Mouse (Mus musculus): Measurements from ENCODE around the gene Wfdc5.

Gene Wfdc5

DNA sequence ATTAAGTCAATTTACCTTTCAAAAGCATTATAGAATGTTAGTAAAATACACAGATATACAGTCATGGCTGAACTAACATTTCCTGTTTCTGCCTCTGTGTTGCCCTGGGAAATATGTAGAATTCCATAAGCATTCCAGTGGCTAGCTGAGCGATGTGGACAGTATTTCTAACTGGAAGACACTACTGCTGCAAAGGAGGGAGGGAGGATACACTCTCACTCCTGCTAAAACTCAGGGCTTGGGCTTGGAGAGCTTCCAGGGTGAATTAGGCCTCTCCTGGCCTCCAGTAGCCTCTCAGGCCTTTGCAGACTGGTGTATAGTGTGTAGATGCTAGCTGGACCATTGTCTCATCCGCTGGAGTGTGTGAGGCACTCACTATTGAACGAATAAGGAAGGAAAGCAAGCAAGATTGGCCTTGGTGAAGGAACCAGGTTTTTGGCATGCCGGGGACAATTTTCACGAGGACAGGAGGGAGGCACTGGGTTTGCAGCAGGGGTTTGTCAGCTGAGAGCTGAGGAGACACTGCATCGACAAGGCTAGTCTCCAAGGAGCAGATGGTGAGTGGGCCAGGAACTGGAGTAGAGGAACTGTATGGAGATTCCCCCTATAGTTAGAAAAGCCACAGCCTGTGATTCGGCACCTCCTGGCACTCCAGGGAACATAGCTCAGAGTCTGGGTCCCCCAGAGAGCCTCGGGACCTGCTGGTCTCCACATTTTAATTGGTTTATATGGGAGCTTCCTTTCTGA is 7.7 kb downstream of the Wfdc5 start:
- DNase-seq (ENCODE audit: low read depth, low spot score) = no peak

DNA sequence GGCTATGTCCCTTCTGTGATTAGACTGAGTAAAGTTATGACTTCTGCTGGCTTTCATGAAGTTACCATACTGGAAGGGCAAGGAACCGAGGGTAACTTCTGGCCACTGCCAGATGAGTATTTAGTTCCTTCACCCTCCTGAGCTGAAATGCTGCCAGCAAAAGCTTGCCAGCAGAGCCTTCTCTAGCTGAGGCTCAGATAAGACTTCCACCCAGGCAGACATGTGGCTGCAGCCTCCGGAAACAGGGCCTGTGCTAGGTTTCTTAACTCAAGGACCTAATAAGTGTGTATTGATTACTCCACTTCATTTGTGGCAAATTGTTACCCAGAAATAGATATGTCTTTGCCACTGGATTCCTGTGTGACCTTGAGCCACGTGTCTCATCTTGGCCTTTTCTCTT is 9.1 kb downstream of the Wfdc5 start:
- no peak for DNase-seq (ENCODE audit: low read depth, low spot score)

DNA sequence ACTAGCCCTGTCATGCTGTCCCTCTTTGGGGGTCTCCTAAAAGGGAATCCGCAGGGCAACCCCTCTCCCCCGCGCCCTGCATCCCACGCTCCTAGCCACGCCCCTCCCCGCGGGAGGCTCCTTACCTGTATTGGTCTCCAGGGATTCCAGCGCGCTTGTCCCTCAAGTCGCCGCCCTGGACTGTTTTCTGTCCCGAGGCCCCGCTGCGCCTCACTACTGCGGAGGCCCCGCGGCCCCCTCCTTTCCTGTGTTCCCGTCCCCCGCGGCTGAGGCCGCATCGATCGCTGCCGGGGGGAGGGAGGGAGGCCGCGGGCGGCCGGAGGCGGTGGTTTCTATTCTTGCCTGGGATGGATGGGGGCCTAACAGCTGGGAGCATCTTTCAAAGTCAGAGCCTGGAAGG is 11.6 kb downstream of the Wfdc5 start, which contains the start of gene Kcns1:
Kcns1 (minus strand) TSS at position 212 of the 400 bp plus-strand sequence.
- DNase-seq (ENCODE audit: low read depth, low spot score) = no peak

DNA sequence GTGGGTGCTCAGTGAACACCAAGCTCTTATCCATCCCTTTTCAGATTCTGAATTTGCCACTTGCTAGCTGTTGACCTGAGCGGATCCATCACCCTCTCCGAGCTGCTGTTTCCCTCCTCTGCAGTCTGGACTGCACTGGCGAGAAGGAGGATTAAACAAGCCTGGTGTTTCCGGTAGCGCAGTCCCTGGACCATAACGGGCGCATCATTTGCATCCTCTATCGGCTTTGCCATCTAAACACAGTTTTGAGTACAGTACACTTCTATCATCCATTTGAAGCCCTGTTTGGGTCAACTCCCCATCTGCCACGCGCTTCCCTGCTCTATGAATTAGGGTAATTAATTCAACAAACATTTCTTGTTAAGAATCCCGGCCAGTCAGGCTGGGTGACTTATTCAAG is 12.2 kb downstream of the Wfdc5 start:
- DNase-seq (ENCODE audit: low read depth, low spot score) = no peak

DNA sequence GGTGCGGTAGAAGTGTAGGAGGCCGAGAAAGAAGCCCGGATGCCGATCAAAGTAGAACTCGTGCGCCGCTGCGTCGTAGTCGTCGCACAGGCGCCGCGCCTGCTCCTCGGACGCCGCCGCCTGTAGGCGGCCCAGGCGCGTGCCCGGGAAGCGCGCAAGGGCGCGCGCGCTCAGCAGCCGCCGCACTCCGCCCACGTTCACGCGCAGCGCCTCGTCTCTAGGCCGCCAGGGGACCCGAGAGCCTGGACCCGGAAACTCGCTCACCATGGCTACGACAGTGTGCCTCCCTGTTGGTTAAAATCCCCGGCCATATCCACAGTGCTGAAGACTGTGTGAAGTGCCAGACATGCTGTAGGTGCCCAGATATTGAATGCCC is 14.0 kb downstream of the Wfdc5 start:
- DNase-seq (ENCODE audit: low read depth, low spot score) = peak; percentile 70

DNA sequence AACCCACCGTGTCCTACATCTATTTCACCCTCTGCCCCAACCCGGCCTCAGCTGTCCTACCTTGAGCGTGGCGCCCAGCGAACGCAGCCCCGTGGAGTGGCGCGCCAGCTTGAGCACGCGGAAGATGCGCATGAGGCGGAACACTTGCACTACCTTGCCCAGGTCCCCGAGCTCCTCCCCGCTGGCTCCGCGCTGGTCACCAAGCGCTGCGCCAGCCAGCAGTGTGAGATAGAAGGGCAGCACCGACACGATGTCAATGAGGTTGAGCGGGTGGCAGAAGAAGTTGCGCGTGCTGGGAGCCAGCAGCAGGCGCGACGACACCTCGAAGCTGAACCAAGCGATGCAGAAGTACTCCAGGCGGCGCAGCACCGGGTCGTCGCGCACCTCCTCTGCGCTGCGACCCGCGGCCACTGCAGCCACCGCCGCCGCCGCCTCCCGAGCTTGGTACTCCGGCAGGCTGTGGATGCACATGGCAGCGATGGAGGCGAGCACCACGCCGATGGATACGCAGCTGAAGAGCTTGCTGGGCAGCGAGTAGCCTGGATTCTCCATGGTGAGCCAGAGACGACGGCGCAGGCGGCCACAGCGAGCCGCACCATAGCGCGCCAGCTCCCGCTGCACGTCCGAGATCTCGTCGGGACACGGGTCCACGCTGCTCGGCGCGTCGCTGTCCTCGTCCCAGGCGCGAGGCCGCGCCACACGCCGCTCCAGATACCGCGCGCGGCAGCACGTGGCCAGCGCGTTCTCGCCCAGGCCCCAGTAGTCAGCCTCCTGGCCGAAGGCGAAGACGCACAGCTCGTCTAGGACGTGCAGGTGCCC is 14.6 kb downstream of the Wfdc5 start:
- DNase-seq (ENCODE audit: low read depth, low spot score) = no peak

DNA sequence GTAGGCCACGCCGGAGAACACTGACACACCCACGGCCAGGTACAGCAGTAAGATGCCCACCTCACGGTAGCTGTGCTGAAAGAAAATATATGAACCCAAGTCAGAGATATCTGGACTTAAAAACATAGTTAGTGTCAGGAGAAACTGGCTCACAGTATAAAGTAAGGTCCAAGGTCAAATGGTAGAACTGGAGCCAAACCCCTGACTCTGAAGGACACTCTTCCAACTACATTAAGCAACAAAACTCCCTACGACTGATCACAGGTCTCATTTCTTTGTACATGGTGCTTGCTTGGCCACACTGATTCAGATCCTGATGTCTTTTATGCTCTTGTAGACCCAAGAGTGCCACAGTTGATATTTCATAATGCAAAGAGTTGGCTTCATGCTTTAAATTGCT is 17.6 kb downstream of the Wfdc5 start:
- no peak for DNase-seq (ENCODE audit: low read depth, low spot score)

DNA sequence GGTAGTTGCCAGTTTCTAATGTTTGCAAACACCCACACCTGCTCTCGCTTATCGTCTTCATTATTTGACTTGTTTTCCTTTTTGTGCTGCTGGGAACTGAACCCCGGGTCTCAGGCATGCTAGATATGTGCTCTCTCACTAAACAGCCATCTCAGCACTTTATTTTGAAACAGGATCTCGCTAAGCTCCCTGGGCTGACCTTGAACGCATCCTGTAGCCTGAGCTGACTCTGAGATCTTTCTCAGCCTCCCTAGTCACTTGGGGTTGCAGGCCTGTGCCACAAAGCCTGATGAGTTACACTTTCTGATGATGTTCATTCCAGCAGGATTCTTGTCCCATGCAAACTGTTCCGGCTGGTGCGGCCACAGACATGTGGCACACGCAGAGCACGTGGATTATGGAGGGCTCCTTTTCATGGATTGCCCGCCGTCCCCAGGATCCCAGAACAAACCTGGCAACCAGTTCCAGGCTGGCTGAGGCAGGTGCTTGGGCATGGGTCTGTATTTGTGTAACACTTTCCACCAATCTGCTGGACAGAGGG is 21.0 kb downstream of the Wfdc5 start:
- DNase-seq (ENCODE audit: low read depth, low spot score) = no peak

DNA sequence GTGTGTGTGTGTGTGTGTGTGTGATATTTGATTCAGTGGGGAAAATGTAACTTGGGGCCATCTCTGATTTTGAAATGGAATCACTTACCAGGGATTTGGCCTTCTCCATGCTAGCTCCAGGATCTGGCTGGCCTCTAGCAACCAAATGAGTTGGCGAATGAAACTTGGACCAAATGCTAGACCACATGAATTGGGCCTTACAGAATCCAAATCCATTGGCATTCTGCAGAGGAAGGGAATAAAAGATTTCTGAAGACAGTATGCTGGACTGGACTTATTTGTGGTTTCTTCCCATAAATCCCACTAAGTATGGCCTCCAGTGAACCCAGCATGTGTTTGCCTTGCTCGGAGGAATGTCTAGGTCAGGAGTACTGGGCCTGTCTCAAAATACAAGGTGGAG is 23.7 kb downstream of the Wfdc5 start:
- no peak for DNase-seq (ENCODE audit: low read depth, low spot score)

DNA sequence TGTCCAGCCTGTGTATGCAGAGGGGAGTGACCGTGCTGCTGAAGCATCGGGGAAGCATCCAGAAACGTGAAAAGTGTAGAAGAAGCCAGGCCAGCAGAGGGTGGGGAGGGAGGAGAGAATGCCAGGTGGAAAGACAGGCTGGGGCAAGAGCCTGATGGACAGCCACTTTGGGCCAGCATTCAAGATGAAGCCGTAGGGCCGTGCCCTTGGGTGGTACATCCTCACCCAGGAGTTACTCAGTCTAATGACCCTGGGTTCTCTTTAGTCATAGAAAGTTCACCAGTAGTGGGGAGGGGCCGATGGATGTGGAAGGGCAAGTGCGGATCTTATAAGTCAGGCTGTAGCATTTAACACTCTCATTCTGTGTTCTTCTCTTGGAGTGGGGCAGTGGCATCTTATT is 26.4 kb downstream of the Wfdc5 start:
- no peak for DNase-seq (ENCODE audit: low read depth, low spot score)

DNA sequence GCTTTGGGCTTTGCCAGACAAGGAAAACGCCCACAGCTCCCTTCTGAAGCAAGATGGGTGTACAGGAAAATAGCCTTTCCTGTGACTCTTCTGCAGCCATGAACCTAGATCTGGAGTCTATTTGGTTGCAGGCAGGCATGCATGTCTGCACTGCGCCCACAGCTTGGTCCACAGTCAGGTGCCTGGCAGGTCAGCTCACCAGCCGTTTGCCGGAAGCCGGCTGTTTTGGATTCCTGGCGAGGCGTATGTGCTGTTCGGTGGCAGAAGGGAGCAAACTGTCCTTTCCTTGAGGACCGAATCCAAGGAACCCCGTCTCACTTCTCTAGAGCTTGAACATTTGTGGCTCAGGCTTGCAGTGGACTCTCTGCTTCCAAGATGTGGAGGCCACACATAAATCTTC is 28.5 kb downstream of the Wfdc5 start:
- DNase-seq (ENCODE audit: low read depth, low spot score) = no peak

DNA sequence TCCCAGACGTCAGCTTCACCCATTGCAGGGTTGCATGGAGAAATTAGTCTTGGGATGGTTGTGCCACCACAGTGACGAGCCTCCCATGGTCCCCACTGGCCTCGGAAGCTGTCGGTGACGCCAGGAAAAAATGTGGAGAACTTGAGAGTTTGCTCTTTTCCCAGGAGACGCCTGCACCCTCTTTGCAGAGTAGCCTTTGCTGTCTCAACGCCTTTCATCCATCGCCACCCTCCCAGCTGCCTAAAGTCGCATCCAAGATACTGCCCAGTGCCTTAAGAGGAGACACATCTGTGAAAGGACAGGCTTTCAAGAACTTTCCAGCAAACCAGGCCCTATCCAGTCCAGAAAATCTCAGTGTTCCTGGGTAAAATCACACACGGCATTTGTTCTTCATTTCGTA is 30.2 kb downstream of the Wfdc5 start:
- DNase-seq (ENCODE audit: low read depth, low spot score) = no peak

DNA sequence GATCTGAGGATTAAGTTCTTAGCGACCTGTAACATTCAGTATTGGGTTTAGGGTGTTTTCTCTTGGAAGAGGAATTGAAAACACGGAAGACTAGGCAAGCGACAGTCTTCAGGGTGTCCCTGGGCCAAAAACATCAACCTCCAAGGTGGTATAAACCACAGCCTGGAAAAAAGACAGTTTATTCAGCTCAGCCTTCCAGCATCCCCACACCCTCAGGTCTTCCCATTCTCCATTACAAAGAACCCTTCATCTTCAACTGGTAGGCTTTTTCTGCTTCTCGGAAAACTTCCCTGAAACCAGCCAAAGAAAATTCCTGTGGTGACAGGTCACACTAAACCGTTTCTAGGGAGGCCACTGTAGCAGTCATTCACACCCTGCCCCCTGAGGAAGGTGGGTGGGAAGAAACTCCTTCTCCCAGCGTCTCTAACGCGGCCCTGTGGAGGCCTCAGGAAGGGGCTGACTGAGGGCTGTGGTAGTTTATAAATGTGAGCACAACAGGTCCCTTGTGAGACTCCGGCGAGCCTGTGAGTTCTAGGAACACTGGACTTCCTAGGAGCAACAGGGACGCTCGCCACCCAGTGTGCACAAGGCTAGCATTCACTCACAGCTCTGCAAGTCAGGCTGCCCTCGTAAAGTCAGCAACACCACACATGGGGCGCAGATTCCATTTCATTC is 32.3 kb downstream of the Wfdc5 start:
- no peak for DNase-seq (ENCODE audit: low read depth, low spot score)

DNA sequence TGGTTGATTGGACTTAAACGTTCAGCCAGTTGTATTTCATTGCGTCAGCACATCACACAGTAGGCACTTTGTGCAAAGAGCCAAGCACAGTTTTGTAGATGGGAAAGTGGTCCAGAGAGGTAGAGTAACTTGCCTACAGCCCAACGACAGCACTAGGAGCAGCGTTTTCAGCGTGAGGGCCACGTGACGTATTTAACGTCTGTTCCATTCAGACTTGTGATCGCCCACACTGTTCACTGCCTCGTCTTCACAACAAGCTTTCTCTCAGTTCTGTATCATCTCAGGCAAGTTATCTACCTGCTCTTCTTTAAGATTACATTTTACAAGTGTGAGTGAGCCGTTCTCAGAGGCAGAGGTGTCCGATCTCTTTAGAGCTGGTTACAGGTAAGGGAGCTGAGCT is 36.0 kb downstream of the Wfdc5 start:
- DNase-seq (ENCODE audit: low read depth, low spot score) = no peak

DNA sequence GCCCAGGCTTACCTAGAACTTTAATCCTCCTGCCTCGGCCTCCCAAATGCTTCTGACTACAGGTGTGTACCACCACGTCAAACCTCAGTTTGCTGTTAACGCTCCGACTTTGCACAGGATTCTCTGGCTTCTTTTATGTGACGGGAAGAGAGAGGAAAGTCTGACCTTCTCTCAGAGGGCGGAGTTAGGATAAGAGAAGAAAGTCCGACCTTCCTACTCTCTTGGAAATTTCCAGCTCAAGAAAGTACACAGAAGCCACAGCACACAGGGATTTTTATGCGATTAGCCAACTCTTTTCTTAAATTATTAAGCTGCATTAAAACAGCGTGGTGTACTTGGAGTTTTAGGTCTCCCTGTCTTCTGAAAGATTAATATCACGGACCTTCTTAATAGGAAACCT is 38.0 kb downstream of the Wfdc5 start:
- DNase-seq (ENCODE audit: low read depth, low spot score) = no peak

DNA sequence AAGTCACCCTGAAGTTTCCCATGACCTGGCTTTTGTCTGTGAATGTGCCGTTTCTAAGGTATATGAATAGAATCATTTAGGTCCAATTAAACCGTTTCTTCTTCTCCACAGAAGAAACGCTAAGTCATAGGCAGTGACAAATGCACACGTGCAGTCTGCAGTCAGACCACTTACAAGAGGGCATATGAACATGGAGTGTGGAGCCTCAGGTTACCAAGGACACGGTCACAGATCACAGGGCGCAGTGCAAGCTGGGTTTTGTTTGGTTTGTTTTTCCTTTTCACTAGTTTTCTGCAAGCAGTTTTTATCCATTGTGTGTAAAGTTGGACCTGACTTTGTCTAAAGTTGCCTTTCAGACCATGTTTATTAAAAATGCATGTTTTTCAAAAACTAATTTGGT is 38.5 kb downstream of the Wfdc5 start:
- no peak for DNase-seq (ENCODE audit: low read depth, low spot score)

DNA sequence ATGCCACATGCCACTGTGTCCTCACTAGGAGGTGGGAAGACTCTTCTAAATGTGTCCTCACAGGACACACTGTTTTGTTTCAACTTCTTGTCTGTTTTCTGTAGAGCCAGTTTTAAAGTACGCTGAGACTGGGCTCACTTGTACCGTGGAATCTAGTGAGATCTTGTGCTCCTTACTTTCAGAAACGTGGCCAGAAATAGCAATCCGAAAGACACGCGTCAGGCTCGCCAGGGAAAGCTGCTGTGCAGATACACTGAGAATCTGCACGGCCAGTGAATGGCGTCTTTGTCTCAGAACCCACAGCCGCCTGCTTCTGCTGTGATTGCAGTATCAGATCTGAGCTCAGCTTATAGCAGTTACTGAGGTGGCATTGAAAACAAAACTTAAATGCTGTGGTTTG is 40.5 kb downstream of the Wfdc5 start:
- no peak for DNase-seq (ENCODE audit: low read depth, low spot score)

DNA sequence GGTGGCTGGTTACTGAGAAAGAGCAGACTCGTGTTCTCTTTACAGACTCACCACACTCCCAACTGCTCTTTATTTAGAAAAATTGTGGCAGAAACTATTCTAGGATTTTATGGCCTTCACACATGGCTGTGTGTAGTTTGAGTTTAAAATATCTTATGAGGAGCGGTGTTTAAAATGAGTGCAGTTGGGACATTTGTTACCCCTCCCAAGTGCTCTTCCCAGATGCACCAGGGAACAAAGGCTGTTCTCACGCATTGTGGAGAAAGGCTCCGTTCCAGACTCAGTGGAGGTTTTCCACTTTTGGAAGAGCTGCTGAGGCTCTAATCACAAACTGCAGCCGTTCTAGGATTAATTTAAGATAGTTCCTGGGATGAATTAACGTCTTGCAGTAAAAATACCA is 44.8 kb downstream of the Wfdc5 start:
- DNase-seq (ENCODE audit: low read depth, low spot score) = no peak

DNA sequence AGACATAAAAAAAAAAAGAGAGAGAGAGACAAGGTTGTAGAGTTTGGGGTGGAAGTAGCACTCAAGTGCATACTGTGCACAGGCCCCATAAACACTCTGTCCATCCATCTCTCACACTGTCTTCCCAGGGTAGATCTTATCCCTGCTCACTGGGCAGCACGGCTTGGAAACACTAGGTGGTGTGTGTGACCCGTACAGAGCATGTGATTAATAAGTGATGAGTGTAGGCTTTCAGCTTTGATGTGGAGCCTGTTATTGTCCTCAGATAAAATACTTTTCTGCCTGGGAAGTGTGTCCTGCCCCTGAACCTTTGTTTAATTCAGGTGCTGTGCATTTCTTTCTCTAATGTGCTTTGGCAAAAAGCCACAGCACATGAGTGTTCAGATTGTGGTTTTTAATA is 46.1 kb downstream of the Wfdc5 start:
- DNase-seq (ENCODE audit: low read depth, low spot score) = no peak

DNA sequence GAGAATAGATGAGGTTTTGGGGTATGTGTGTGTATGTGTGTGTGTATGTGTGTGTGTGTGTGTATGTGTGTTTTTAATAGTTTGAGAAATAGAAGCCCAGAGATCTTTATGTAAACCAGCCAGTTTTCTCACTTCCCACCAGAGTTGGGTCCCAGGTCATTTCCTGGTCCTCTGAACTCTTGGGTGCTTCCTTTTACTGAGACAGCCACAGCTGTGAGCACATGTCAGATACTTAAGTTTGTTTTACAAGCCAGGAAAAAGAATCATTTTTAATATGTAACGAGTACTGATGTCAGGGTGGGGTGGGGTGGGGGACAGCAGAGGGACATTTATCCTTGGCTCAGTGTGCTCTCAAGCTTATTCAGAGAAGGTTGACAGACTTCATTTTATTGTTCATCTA is 47.2 kb downstream of the Wfdc5 start:
- no peak for DNase-seq (ENCODE audit: low read depth, low spot score)

DNA sequence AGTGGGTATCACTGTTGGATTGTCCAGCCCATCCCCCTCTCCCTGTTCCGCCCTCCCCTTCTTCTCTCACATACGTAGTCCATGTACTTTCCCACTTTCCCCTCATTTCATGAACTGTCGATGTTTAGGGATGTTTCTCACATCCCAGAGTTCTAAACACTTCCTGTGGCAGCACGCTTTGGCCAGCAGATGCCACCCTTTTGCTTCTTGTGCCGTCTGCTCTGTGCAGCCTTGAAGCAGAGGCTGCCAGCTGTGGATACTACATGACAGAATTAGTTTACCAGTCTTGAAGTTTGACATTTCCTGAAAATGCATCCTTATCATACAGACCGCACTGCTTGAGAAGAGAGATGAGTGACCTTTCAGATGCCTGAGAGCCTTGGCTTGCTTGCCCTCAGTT is 48.0 kb downstream of the Wfdc5 start:
- DNase-seq (ENCODE audit: low read depth, low spot score) = no peak

DNA sequence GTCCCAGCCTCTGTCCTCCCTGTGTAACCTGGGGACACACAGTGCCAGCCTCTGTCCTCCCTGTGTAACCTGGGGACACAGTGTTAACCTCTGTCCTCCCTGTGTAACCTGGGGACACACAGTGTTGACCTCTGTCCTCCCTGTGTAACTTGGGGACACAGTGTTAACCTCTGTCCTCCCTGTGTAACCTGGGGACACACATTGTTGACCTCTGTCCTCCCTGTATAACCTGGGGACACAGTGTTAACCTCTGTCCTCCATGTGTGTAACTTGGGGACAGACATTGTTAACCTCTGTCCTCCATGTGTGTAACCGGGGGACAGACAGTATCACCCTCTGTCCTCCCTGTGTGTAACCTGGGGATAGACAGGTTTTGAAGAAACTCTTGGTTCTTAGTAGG is 51.0 kb downstream of the Wfdc5 start:
- DNase-seq (ENCODE audit: low read depth, low spot score) = no peak

Data from CD4-positive helper T cell, adult 2 months (primary cell).